Mouse (Mus musculus): ENCODE measurements around the gene Klrb1b. TPM values are rescaled to one million over a fixed set of nuclear protein-coding genes. Genes with fewer than 3 reads are reported as not detected.
"Not testable (repeated sequence)": the region's sequence is repeated elsewhere in the genome, so short reads cannot be mapped to it uniquely, and the experiment has no call there.

The Klrb1b gene
- polyA plus RNA-seq, 1 experiment from 2014 or later = not detected

GRCm38 (mm10) chr6:128798772-128799143 lies 27.4 kb downstream of the Klrb1b start:
- Histone ChIP-seq H3K27ac (ENCODE audit: low read depth, low read length) (peak overlapping the region; percentile 52), H3K4me1 (replicated peaks; ENCODE audit: control insufficient read depth, insufficient read depth, low read length) (peaks cover 14% of the 10 kb centered on the region), H3K4me2 (peak overlapping the region; percentile 81), H3K4me3 (ENCODE audit: low read depth, low read length) (peak overlapping the region; percentile 66), H3K9ac (ENCODE audit: low read depth, low read length) (peak overlapping the region; percentile 68)
- H3K36me3 ChIP-seq (ENCODE audit: control insufficient read depth, insufficient read depth, low read length); H3K9me3 ChIP-seq (ENCODE audit: control insufficient read depth, low read length); H3K27me3 ChIP-seq (replicated peaks; ENCODE audit: control insufficient read depth, insufficient read depth, low read length): not testable (repeated sequence)
- ATAC-seq (replicated peaks; ENCODE audit: low FRiP score) (peak; percentile 66), DNase-seq (ENCODE audit: low spot score) (peak; percentile 88)
- WGBS = under 1% methylated on average over 20 of the region's 20 CpGs

GRCm38 (mm10) chr6:128797936-128798771 lies 28.0 kb downstream of the Klrb1b start:
- WGBS = 21% methylated on average over 15 of the region's 15 CpGs
- peak overlapping the region; percentile 81 for H3K4me2 ChIP-seq
- no peak overlapping the region for H3K27ac ChIP-seq (ENCODE audit: low read depth, low read length)
- no peak for ATAC-seq (replicated peaks; ENCODE audit: low FRiP score)
- peak overlapping the region; percentile 49 for H3K4me3 ChIP-seq (ENCODE audit: low read depth, low read length)
- peak overlapping the region; percentile 50 for H3K9ac ChIP-seq (ENCODE audit: low read depth, low read length)
- no peaks in the 10 kb centered on the region for H3K9me3 ChIP-seq (ENCODE audit: control insufficient read depth, low read length)
- H3K4me1 ChIP-seq (replicated peaks; ENCODE audit: control insufficient read depth, insufficient read depth, low read length) = peaks cover 17% of the 10 kb centered on the region
- H3K27me3 ChIP-seq (replicated peaks; ENCODE audit: control insufficient read depth, insufficient read depth, low read length) = no peaks in the 10 kb centered on the region
- no peaks in the 10 kb centered on the region for H3K36me3 ChIP-seq (ENCODE audit: control insufficient read depth, insufficient read depth, low read length)
- DNase-seq (ENCODE audit: low spot score) = peak; percentile 46

GRCm38 (mm10) chr6:128797185-128797905 lies 28.8 kb downstream of the Klrb1b start:
- Histone ChIP-seq H3K4me1 (replicated peaks; ENCODE audit: control insufficient read depth, insufficient read depth, low read length) (peaks cover 17% of the 10 kb centered on the region), H3K27ac (ENCODE audit: low read depth, low read length) (no peak overlapping the region), H3K27me3 (replicated peaks; ENCODE audit: control insufficient read depth, insufficient read depth, low read length) (no peaks in the 10 kb centered on the region), H3K4me3 (ENCODE audit: low read depth, low read length) (peak overlapping the region; percentile 49; the same call in 1 of the 2 replicates), H3K9me3 (ENCODE audit: control insufficient read depth, low read length) (no peaks in the 10 kb centered on the region), H3K36me3 (ENCODE audit: control insufficient read depth, insufficient read depth, low read length) (no peaks in the 10 kb centered on the region), H3K4me2 (peak overlapping the region; percentile 81), H3K9ac (ENCODE audit: low read depth, low read length) (no peak overlapping the region)
- no peak for DNase-seq (ENCODE audit: low spot score)
- ATAC-seq (replicated peaks; ENCODE audit: low FRiP score) = no peak
- WGBS = 73% methylated on average over 12 of the region's 12 CpGs

GRCm38 (mm10) chr6:128796321-128796955 lies 29.7 kb downstream of the Klrb1b start:
- no peak for DNase-seq (ENCODE audit: low spot score)
- WGBS = 45% methylated on average over 8 of the region's 8 CpGs

DNA sequence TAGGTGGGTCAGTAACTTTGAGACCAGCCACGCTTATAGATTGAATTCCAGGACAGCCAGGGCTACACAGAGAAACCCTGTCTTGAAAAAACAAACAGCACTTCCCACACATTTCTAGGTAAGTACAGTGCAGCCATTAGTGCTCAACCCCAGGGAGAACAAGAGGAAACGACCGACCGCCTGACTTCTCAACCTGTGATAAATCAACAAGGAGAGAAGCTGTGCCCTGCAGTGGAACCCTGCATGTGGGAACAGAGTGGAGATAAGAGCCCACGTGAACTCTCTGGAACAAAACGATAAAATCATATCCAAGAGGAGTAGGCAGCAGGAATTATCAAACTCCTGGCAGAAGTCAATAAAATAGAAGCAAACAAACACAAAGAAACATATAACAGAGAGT lies 32.4 kb downstream of the Klrb1b start:
- H3K4me3 ChIP-seq (ENCODE audit: low read depth, low read length) = no peak overlapping the region
- no peak overlapping the region for H3K9ac ChIP-seq (ENCODE audit: low read depth, low read length)
- 26% methylated on average over 6 of the region's 6 CpGs for WGBS
- no peak for DNase-seq (ENCODE audit: low spot score)
- ATAC-seq (replicated peaks; ENCODE audit: low FRiP score) = no peak
- no peak overlapping the region for H3K27ac ChIP-seq (ENCODE audit: low read depth, low read length)
- peaks cover 15% of the 10 kb centered on the region for H3K4me1 ChIP-seq (replicated peaks; ENCODE audit: control insufficient read depth, insufficient read depth, low read length)
- H3K36me3 ChIP-seq (ENCODE audit: control insufficient read depth, insufficient read depth, low read length) = no peaks in the 10 kb centered on the region
- no peak overlapping the region for H3K4me2 ChIP-seq
- H3K27me3 ChIP-seq (replicated peaks; ENCODE audit: control insufficient read depth, insufficient read depth, low read length) = no peaks in the 10 kb centered on the region
- no peaks in the 10 kb centered on the region for H3K9me3 ChIP-seq (ENCODE audit: control insufficient read depth, low read length)

More at GRCm38 (mm10) chr6:128796321-128796955, 29.7 kb downstream of the Klrb1b start:
- ATAC-seq (replicated peaks; ENCODE audit: low FRiP score) = no peak
- no peaks in the 10 kb centered on the region for H3K27me3 ChIP-seq (replicated peaks; ENCODE audit: control insufficient read depth, insufficient read depth, low read length)
- no peaks in the 10 kb centered on the region for H3K36me3 ChIP-seq (ENCODE audit: control insufficient read depth, insufficient read depth, low read length)
- H3K9ac ChIP-seq (ENCODE audit: low read depth, low read length) = no peak overlapping the region
- peaks cover 17% of the 10 kb centered on the region for H3K4me1 ChIP-seq (replicated peaks; ENCODE audit: control insufficient read depth, insufficient read depth, low read length)
- no peaks in the 10 kb centered on the region for H3K9me3 ChIP-seq (ENCODE audit: control insufficient read depth, low read length)
- H3K4me3 ChIP-seq (ENCODE audit: low read depth, low read length) = no peak overlapping the region
- no peak overlapping the region for H3K27ac ChIP-seq (ENCODE audit: low read depth, low read length)
- 0 out of 2 replicates have a peak overlapping the region, but pooled peaks have one; percentile 9 for H3K4me2 ChIP-seq

GRCm38 (mm10) chr6:128790491-128790994 lies 35.6 kb downstream of the Klrb1b start:
- H3K9ac ChIP-seq (ENCODE audit: low read depth, low read length); H3K4me3 ChIP-seq (ENCODE audit: low read depth, low read length); H3K4me1 ChIP-seq (replicated peaks; ENCODE audit: control insufficient read depth, insufficient read depth, low read length); H3K4me2 ChIP-seq; ATAC-seq (replicated peaks; ENCODE audit: low FRiP score); DNase-seq (ENCODE audit: low spot score); H3K27me3 ChIP-seq (replicated peaks; ENCODE audit: control insufficient read depth, insufficient read depth, low read length); H3K27ac ChIP-seq (ENCODE audit: low read depth, low read length); H3K9me3 ChIP-seq (ENCODE audit: control insufficient read depth, low read length); H3K36me3 ChIP-seq (ENCODE audit: control insufficient read depth, insufficient read depth, low read length): not testable (repeated sequence)
- WGBS = 73% methylated on average over 4 of the region's 4 CpGs

- Histone ChIP-seq H3K27me3 (replicated peaks; ENCODE audit: control insufficient read depth, insufficient read depth, low read length) (no peaks in the 10 kb centered on the region), H3K9me3 (ENCODE audit: control insufficient read depth, low read length) (no peaks in the 10 kb centered on the region), H3K4me1 (replicated peaks; ENCODE audit: control insufficient read depth, insufficient read depth, low read length) (peaks cover 4% of the 10 kb centered on the region), H3K9ac (ENCODE audit: low read depth, low read length) (no peak within 1 kb of the TSS), H3K4me3 (ENCODE audit: low read depth, low read length) (no peak within 1 kb of the TSS), H3K27ac (ENCODE audit: low read depth, low read length) (no peak within 1 kb of the TSS), H3K36me3 (ENCODE audit: control insufficient read depth, insufficient read depth, low read length) (no peaks in the 10 kb centered on the region), H3K4me2 (no peak within 1 kb of the TSS)
- ATAC-seq (replicated peaks; ENCODE audit: low FRiP score) (no peak), DNase-seq (ENCODE audit: low spot score) (no peak)
- 85% methylated on average over 2 of the region's 2 CpGs for WGBS
These were observed 37.0 kb downstream of the Klrb1b start, which contains the start of gene Klrb1c for GRCm38 (mm10) chr6:128789115-128789514. Klrb1c (minus strand) TSS chr6:128789215.

GRCm38 (mm10) chr6:128788517-128788916 lies 37.6 kb downstream of the Klrb1b start:
- no peaks in the 10 kb centered on the region for H3K36me3 ChIP-seq (ENCODE audit: control insufficient read depth, insufficient read depth, low read length)
- ATAC-seq (replicated peaks; ENCODE audit: low FRiP score) (no peak), DNase-seq (ENCODE audit: low spot score) (no peak)
- H3K9me3 ChIP-seq (ENCODE audit: control insufficient read depth, low read length) = no peaks in the 10 kb centered on the region
- peaks cover under 1% of the 10 kb centered on the region for H3K4me1 ChIP-seq (replicated peaks; ENCODE audit: control insufficient read depth, insufficient read depth, low read length)
- H3K27me3 ChIP-seq (replicated peaks; ENCODE audit: control insufficient read depth, insufficient read depth, low read length) = no peaks in the 10 kb centered on the region
- no peak overlapping the region for H3K9ac ChIP-seq (ENCODE audit: low read depth, low read length)
- no peak overlapping the region for H3K27ac ChIP-seq (ENCODE audit: low read depth, low read length)
- no peak overlapping the region for H3K4me3 ChIP-seq (ENCODE audit: low read depth, low read length)
- 73% methylated on average over 1 of the region's 1 CpGs for WGBS
- H3K4me2 ChIP-seq = no peak overlapping the region

Measured in liver, embryonic 11.5 days (tissue).